Mouse (Mus musculus): ENCODE results near the gene Susd3. TPM values are rescaled to one million over a fixed set of nuclear protein-coding genes. Genes with fewer than 3 reads are reported as not detected.

Susd3 gene
- polyA plus RNA-seq, 1 experiment from 2014 or later, result 17.9 TPM

- 85% methylated on average over 4 of the region's 4 CpGs for WGBS (ENCODE audit: missing documents)
- H3K36me3 ChIP-seq (ENCODE audit: inconsistent target), result peaks cover 3% of the 10 kb centered on the region
- peak overlapping the region; percentile 98 for H3K27ac ChIP-seq
- peaks cover 77% of the 10 kb centered on the region for H3K79me2 ChIP-seq (ENCODE audit: inconsistent target)
- H3K4me3 ChIP-seq (ENCODE audit: inconsistent target), result peak overlapping the region; percentile 85
These were observed 35.6 kb downstream of the Susd3 start for GRCm38 (mm10) chr13:49212711-49213500.

- Histone ChIP-seq H3K36me3 (ENCODE audit: inconsistent target) (peaks cover 27% of the 10 kb centered on the region), H3K4me3 (ENCODE audit: inconsistent target) (no peak overlapping the region)
These were observed 39.2 kb downstream of the Susd3 start for GRCm38 (mm10) chr13:49209306-49209705.

GRCm38 (mm10) chr13:49206341-49206740 lies 42.2 kb downstream of the Susd3 start:
- 82% methylated on average over 1 of the region's 2 CpGs for WGBS (ENCODE audit: missing documents)
- H3K36me3 ChIP-seq (ENCODE audit: inconsistent target), result peaks cover 50% of the 10 kb centered on the region
- peaks cover 72% of the 10 kb centered on the region for H3K79me2 ChIP-seq (ENCODE audit: inconsistent target)
- no peak overlapping the region for H3K4me3 ChIP-seq (ENCODE audit: inconsistent target)
- H3K27ac ChIP-seq, result peak overlapping the region; percentile 76

More at GRCm38 (mm10) chr13:49209306-49209705, 39.2 kb downstream of the Susd3 start:
- Histone ChIP-seq H3K27ac (no peak overlapping the region), H3K79me2 (ENCODE audit: inconsistent target) (peaks cover 91% of the 10 kb centered on the region)
- 47% methylated on average over 7 of the region's 7 CpGs for WGBS (ENCODE audit: missing documents)

- Histone ChIP-seq H3K79me2 (ENCODE audit: inconsistent target) (peaks cover 64% of the 10 kb centered on the region), H3K4me3 (ENCODE audit: inconsistent target) (no peak overlapping the region), H3K36me3 (ENCODE audit: inconsistent target) (peaks cover 50% of the 10 kb centered on the region), H3K27ac (peak overlapping the region; percentile 76)
- WGBS (ENCODE audit: missing documents), result 17% methylated on average over 13 of the region's 13 CpGs
These were observed 43.0 kb downstream of the Susd3 start for GRCm38 (mm10) chr13:49205381-49205998.

GRCm38 (mm10) chr13:49202556-49202955 lies 46.0 kb downstream of the Susd3 start:
- Histone ChIP-seq H3K36me3 (ENCODE audit: inconsistent target) (peaks cover 43% of the 10 kb centered on the region; the same call in 1 of the 2 replicates), H3K79me2 (ENCODE audit: inconsistent target) (peaks cover 34% of the 10 kb centered on the region), H3K4me3 (ENCODE audit: inconsistent target) (no peak overlapping the region), H3K27ac (peak overlapping the region; percentile 95; the same call in 1 of the 2 replicates)
- WGBS (ENCODE audit: missing documents), result over 99% methylated on average over 7 of the region's 7 CpGs

- WGBS (ENCODE audit: missing documents), result 4% methylated on average over 13 of the region's 13 CpGs
- H3K27ac ChIP-seq, result peak overlapping the region; percentile 95
- H3K79me2 ChIP-seq (ENCODE audit: inconsistent target), result peaks cover 22% of the 10 kb centered on the region
- peaks cover 37% of the 10 kb centered on the region for H3K36me3 ChIP-seq (ENCODE audit: inconsistent target)
- H3K4me3 ChIP-seq (ENCODE audit: inconsistent target), result no peak overlapping the region
These were observed 47.8 kb downstream of the Susd3 start for GRCm38 (mm10) chr13:49200688-49201087.

GRCm38 (mm10) chr13:49199891-49200290 lies 48.6 kb downstream of the Susd3 start:
- Histone ChIP-seq H3K27ac (peak overlapping the region; percentile 95), H3K79me2 (ENCODE audit: inconsistent target) (peaks cover 25% of the 10 kb centered on the region), H3K4me3 (ENCODE audit: inconsistent target) (no peak overlapping the region), H3K36me3 (ENCODE audit: inconsistent target) (peaks cover 42% of the 10 kb centered on the region)
- WGBS (ENCODE audit: missing documents), result 87% methylated on average over 7 of the region's 7 CpGs

GRCm38 (mm10) chr13:49198734-49199133 lies 49.8 kb downstream of the Susd3 start:
- Histone ChIP-seq H3K79me2 (ENCODE audit: inconsistent target) (peaks cover 25% of the 10 kb centered on the region), H3K36me3 (ENCODE audit: inconsistent target) (peaks cover 35% of the 10 kb centered on the region), H3K27ac (peak overlapping the region; percentile 95), H3K4me3 (ENCODE audit: inconsistent target) (no peak overlapping the region)
- 86% methylated on average over 8 of the region's 9 CpGs for WGBS (ENCODE audit: missing documents)

- peak overlapping the region; percentile 99 for H3K27ac ChIP-seq
- no peak overlapping the region for H3K4me3 ChIP-seq (ENCODE audit: inconsistent target)
- H3K36me3 ChIP-seq (ENCODE audit: inconsistent target), result peaks cover 23% of the 10 kb centered on the region
- H3K79me2 ChIP-seq (ENCODE audit: inconsistent target), result peaks cover 40% of the 10 kb centered on the region
- WGBS (ENCODE audit: missing documents), result 2% methylated on average over 6 of the region's 6 CpGs
These were observed 51.7 kb downstream of the Susd3 start for GRCm38 (mm10) chr13:49196766-49197165.

GRCm38 (mm10) chr13:49196211-49196610 lies 52.3 kb downstream of the Susd3 start:
- 39% methylated on average over 5 of the region's 5 CpGs for WGBS (ENCODE audit: missing documents)
- H3K27ac ChIP-seq, result peak overlapping the region; percentile 99
- no peak overlapping the region for H3K4me3 ChIP-seq (ENCODE audit: inconsistent target)
- peaks cover 23% of the 10 kb centered on the region for H3K36me3 ChIP-seq (ENCODE audit: inconsistent target)
- peaks cover 45% of the 10 kb centered on the region for H3K79me2 ChIP-seq (ENCODE audit: inconsistent target)

- H3K79me2 ChIP-seq (ENCODE audit: inconsistent target), result peaks cover 50% of the 10 kb centered on the region
- peak overlapping the region; percentile 99 for H3K27ac ChIP-seq
- H3K4me3 ChIP-seq (ENCODE audit: inconsistent target), result no peak overlapping the region
- H3K36me3 ChIP-seq (ENCODE audit: inconsistent target), result peaks cover 23% of the 10 kb centered on the region
- 93% methylated on average over 7 of the region's 7 CpGs for WGBS (ENCODE audit: missing documents)
These were observed 52.9 kb downstream of the Susd3 start for GRCm38 (mm10) chr13:49195651-49196050.

- Histone ChIP-seq H3K27ac (peak overlapping the region; percentile 99), H3K36me3 (ENCODE audit: inconsistent target) (peaks cover 23% of the 10 kb centered on the region), H3K4me3 (ENCODE audit: inconsistent target) (no peak overlapping the region), H3K79me2 (ENCODE audit: inconsistent target) (peaks cover 59% of the 10 kb centered on the region)
- WGBS (ENCODE audit: missing documents), result 81% methylated on average over 12 of the region's 13 CpGs
These were observed 53.7 kb downstream of the Susd3 start for GRCm38 (mm10) chr13:49194811-49195210.

- no peak overlapping the region for H3K4me3 ChIP-seq (ENCODE audit: inconsistent target)
- 0 out of 2 replicates have a peak overlapping the region, but pooled peaks have one; percentile 99 for H3K27ac ChIP-seq
- WGBS (ENCODE audit: missing documents), result 98% methylated on average over 17 of the region's 17 CpGs
- peaks cover 70% of the 10 kb centered on the region for H3K79me2 ChIP-seq (ENCODE audit: inconsistent target)
- peaks cover 23% of the 10 kb centered on the region for H3K36me3 ChIP-seq (ENCODE audit: inconsistent target)
These were observed 54.9 kb downstream of the Susd3 start for GRCm38 (mm10) chr13:49193650-49194049.

- H3K36me3 ChIP-seq (ENCODE audit: inconsistent target), result peaks cover 23% of the 10 kb centered on the region
- H3K27ac ChIP-seq, result peak overlapping the region; percentile 99
- H3K79me2 ChIP-seq (ENCODE audit: inconsistent target), result peaks cover 80% of the 10 kb centered on the region
- WGBS (ENCODE audit: missing documents), result 42% methylated on average over 16 of the region's 16 CpGs
- no peak overlapping the region for H3K4me3 ChIP-seq (ENCODE audit: inconsistent target)
These were observed 56.2 kb downstream of the Susd3 start for GRCm38 (mm10) chr13:49192156-49192855.

All from macrophage (primary cell).